Mouse (Mus musculus): ENCODE data around the gene Ssbp2.

DNA sequence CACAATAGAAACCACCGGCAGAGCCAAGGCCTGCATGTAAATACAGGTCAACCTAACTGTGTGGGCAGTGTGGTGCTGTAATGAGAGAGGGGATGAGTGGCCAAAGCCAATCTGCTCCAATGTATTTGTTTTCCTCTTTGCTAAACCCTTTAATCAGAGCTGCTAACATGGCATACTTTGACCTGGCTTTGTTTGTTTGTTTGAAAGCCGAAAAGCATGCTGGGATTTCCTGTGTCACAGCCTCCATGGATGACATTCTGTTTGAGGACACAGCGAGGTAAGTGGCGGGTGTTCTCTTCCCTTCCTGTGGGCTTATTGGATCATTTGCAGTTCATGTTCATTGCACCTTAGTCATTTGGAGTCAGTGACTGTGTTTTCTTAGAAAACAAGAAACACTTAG lies 289.9 kb downstream of the Ssbp2 start:
- TF ChIP-seq TAL1 (IDR thresholded peaks at IDR 0.05; ENCODE audit: low read length) (no peak), GATA1 (IDR thresholded peaks at IDR 0.05; ENCODE audit: low read length) (no peak)

Data from erythroblast, embryonic 14.5 days (primary cell).